Mouse (Mus musculus): ENCODE data around the gene Dmac2. TPM values are rescaled to one million over a fixed set of nuclear protein-coding genes. Genes with fewer than 3 reads are reported as not detected.
A peak's percentile ranks its signal among the peaks of the same experiment; 100 is the strongest.

The Dmac2 gene
- polyA plus RNA-seq, 1 experiment from 2014 or later = 36.3 TPM

- no peak for ATAC-seq (ENCODE audit: insufficient number of reproducible peaks, insufficient read depth, low FRiP score, low TSS enrichment, low read depth)
- no peaks in the 10 kb centered on the region for H3K4me1 ChIP-seq
- H3K4me2 ChIP-seq = no peak overlapping the region
- no peak overlapping the region for H3K4me3 ChIP-seq
- H3K9ac ChIP-seq = no peak overlapping the region
- no peaks in the 10 kb centered on the region for H3K9me3 ChIP-seq
- WGBS = 84% methylated on average over 5 of the region's 5 CpGs
- no peaks in the 10 kb centered on the region for H3K27me3 ChIP-seq
- H3K36me3 ChIP-seq = peaks cover 81% of the 10 kb centered on the region
- no peak overlapping the region for H3K27ac ChIP-seq
Measured at GRCm38 (mm10) chr7:25637099-25637498, 17.9 kb downstream of the Dmac2 start.

- 84% methylated on average over 4 of the region's 4 CpGs for WGBS
Measured at GRCm38 (mm10) chr7:25639754-25640153, 20.5 kb downstream of the Dmac2 start.

GRCm38 (mm10) chr7:25644136-25644535, 24.9 kb downstream of the Dmac2 start:
- peaks cover 26% of the 10 kb centered on the region for H3K36me3 ChIP-seq
- no peak overlapping the region for H3K27ac ChIP-seq
- H3K9ac ChIP-seq = no peak overlapping the region
- no peaks in the 10 kb centered on the region for H3K9me3 ChIP-seq
- H3K4me3 ChIP-seq = no peak overlapping the region
- no peak overlapping the region for H3K4me2 ChIP-seq
- no peaks in the 10 kb centered on the region for H3K27me3 ChIP-seq
- no peaks in the 10 kb centered on the region for H3K4me1 ChIP-seq
- WGBS = 80% methylated on average over 10 of the region's 10 CpGs
- ATAC-seq (ENCODE audit: insufficient number of reproducible peaks, insufficient read depth, low FRiP score, low TSS enrichment, low read depth) = no peak

More at GRCm38 (mm10) chr7:25639754-25640153, 20.5 kb downstream of the Dmac2 start:
- Histone ChIP-seq H3K4me1 (no peaks in the 10 kb centered on the region), H3K27ac (no peak overlapping the region), H3K27me3 (no peaks in the 10 kb centered on the region), H3K36me3 (peaks cover 58% of the 10 kb centered on the region), H3K9me3 (no peaks in the 10 kb centered on the region), H3K4me3 (no peak overlapping the region), H3K4me2 (no peak overlapping the region), H3K9ac (no peak overlapping the region)
- no peak for ATAC-seq (ENCODE audit: insufficient number of reproducible peaks, insufficient read depth, low FRiP score, low TSS enrichment, low read depth)

- Histone ChIP-seq H3K4me2 (no peak overlapping the region), H3K4me3 (no peak overlapping the region), H3K36me3 (peaks cover 22% of the 10 kb centered on the region), H3K4me1 (no peaks in the 10 kb centered on the region), H3K27me3 (no peaks in the 10 kb centered on the region), H3K9ac (no peak overlapping the region), H3K27ac (no peak overlapping the region), H3K9me3 (no peaks in the 10 kb centered on the region)
- WGBS = 83% methylated on average over 4 of the region's 4 CpGs
- ATAC-seq (ENCODE audit: insufficient number of reproducible peaks, insufficient read depth, low FRiP score, low TSS enrichment, low read depth) = no peak
Measured at GRCm38 (mm10) chr7:25644631-25645030, 25.4 kb downstream of the Dmac2 start.

- no peak overlapping the region for H3K4me3 ChIP-seq
- no peak for ATAC-seq (ENCODE audit: insufficient number of reproducible peaks, insufficient read depth, low FRiP score, low TSS enrichment, low read depth)
- no peak overlapping the region for H3K4me2 ChIP-seq
- no peaks in the 10 kb centered on the region for H3K4me1 ChIP-seq
- H3K27me3 ChIP-seq = no peaks in the 10 kb centered on the region
- H3K9me3 ChIP-seq = no peaks in the 10 kb centered on the region
- H3K27ac ChIP-seq = no peak overlapping the region
- no peak overlapping the region for H3K9ac ChIP-seq
- H3K36me3 ChIP-seq = peaks cover 19% of the 10 kb centered on the region
- WGBS = 53% methylated on average over 14 of the region's 14 CpGs
Measured at GRCm38 (mm10) chr7:25645074-25645473, 25.9 kb downstream of the Dmac2 start.

- Histone ChIP-seq H3K9me3 (no peaks in the 10 kb centered on the region), H3K27me3 (no peaks in the 10 kb centered on the region), H3K36me3 (peaks cover 3% of the 10 kb centered on the region; the same call in 1 of the 2 replicates), H3K4me1 (no peaks in the 10 kb centered on the region), H3K9ac (no peak overlapping the region), H3K4me2 (no peak overlapping the region), H3K4me3 (no peak overlapping the region), H3K27ac (no peak overlapping the region)
- 49% methylated on average over 5 of the region's 5 CpGs for WGBS
- ATAC-seq (ENCODE audit: insufficient number of reproducible peaks, insufficient read depth, low FRiP score, low TSS enrichment, low read depth) = no peak
Measured at GRCm38 (mm10) chr7:25647574-25648123, 28.4 kb downstream of the Dmac2 start.

GRCm38 (mm10) chr7:25649839-25650238, 30.6 kb downstream of the Dmac2 start:
- Histone ChIP-seq H3K9ac (no peak overlapping the region), H3K27me3 (no peaks in the 10 kb centered on the region), H3K27ac (no peak overlapping the region), H3K4me2 (no peak overlapping the region), H3K36me3 (peaks cover 3% of the 10 kb centered on the region; the same call in 1 of the 2 replicates), H3K9me3 (no peaks in the 10 kb centered on the region), H3K4me1 (no peaks in the 10 kb centered on the region), H3K4me3 (no peak overlapping the region)
- WGBS = 68% methylated on average over 5 of the region's 5 CpGs
- no peak for ATAC-seq (ENCODE audit: insufficient number of reproducible peaks, insufficient read depth, low FRiP score, low TSS enrichment, low read depth)

- Histone ChIP-seq H3K4me1 (no peaks in the 10 kb centered on the region), H3K36me3 (no peaks in the 10 kb centered on the region; the same call in 1 of the 2 replicates), H3K4me2 (no peak overlapping the region), H3K27ac (no peak overlapping the region), H3K27me3 (no peaks in the 10 kb centered on the region), H3K4me3 (no peak overlapping the region), H3K9me3 (no peaks in the 10 kb centered on the region), H3K9ac (no peak overlapping the region)
- no peak for ATAC-seq (ENCODE audit: insufficient number of reproducible peaks, insufficient read depth, low FRiP score, low TSS enrichment, low read depth)
- WGBS = 89% methylated on average over 8 of the region's 8 CpGs
Measured at GRCm38 (mm10) chr7:25651281-25651680, 32.1 kb downstream of the Dmac2 start.

GRCm38 (mm10) chr7:25652244-25652759, 33.1 kb downstream of the Dmac2 start:
- H3K36me3 ChIP-seq = no peaks in the 10 kb centered on the region; the same call in 1 of the 2 replicates
- 92% methylated on average over 12 of the region's 12 CpGs for WGBS
- ATAC-seq (ENCODE audit: insufficient number of reproducible peaks, insufficient read depth, low FRiP score, low TSS enrichment, low read depth) = no peak

GRCm38 (mm10) chr7:25655601-25656428, 36.6 kb downstream of the Dmac2 start:
- WGBS = 73% methylated on average over 11 of the region's 11 CpGs

More at GRCm38 (mm10) chr7:25652244-25652759, 33.1 kb downstream of the Dmac2 start:
- Histone ChIP-seq H3K4me2 (no peak overlapping the region), H3K9me3 (no peaks in the 10 kb centered on the region), H3K27ac (no peak overlapping the region), H3K4me3 (no peak overlapping the region), H3K9ac (no peak overlapping the region), H3K27me3 (no peaks in the 10 kb centered on the region), H3K4me1 (peaks cover 4% of the 10 kb centered on the region)

GRCm38 (mm10) chr7:25657785-25658184, 38.6 kb downstream of the Dmac2 start:
- H3K4me1 ChIP-seq = peaks cover 20% of the 10 kb centered on the region
- H3K9ac ChIP-seq = peak overlapping the region; percentile 80
- ATAC-seq (ENCODE audit: insufficient number of reproducible peaks, insufficient read depth, low FRiP score, low TSS enrichment, low read depth) = no peak
- WGBS = 35% methylated on average over 10 of the region's 10 CpGs
- H3K4me2 ChIP-seq = peak overlapping the region; percentile 86
- no peaks in the 10 kb centered on the region for H3K27me3 ChIP-seq
- H3K9me3 ChIP-seq = no peaks in the 10 kb centered on the region
- H3K27ac ChIP-seq = no peak overlapping the region
- H3K36me3 ChIP-seq = peaks cover 9% of the 10 kb centered on the region
- H3K4me3 ChIP-seq = peak overlapping the region; percentile 71

More at GRCm38 (mm10) chr7:25655601-25656428, 36.6 kb downstream of the Dmac2 start:
- Histone ChIP-seq H3K27ac (no peak overlapping the region), H3K4me1 (peaks cover 20% of the 10 kb centered on the region), H3K9me3 (no peaks in the 10 kb centered on the region), H3K36me3 (no peaks in the 10 kb centered on the region; the same call in 1 of the 2 replicates), H3K4me2 (no peak overlapping the region), H3K9ac (no peak overlapping the region), H3K4me3 (no peak overlapping the region), H3K27me3 (no peaks in the 10 kb centered on the region)
- ATAC-seq (ENCODE audit: insufficient number of reproducible peaks, insufficient read depth, low FRiP score, low TSS enrichment, low read depth) = no peak

Measured in embryonic facial prominence, embryonic 13.5 days (tissue).